Mouse (Mus musculus) brain, embryonic 14.5 days (tissue): ENCODE results near the gene Card10.

Experiments
- CTCF ChIP-seq: fragments of 200-500 bp; IDR thresholded peaks from 2 replicates; pipeline ENCODE4 v1.5.1; 2012; ENCODE audit warnings: inconsistent platforms, mild to moderate bottlenecking, moderate library complexity, borderline replicate concordance; ENCODE audit not compliant: insufficient read depth, insufficient read length; ENCODE audit errors: extremely low read depth
- POLR2A ChIP-seq: fragments of 200-500 bp; IDR thresholded peaks from 2 replicates; pipeline ENCODE4 v1.6.1; 2012; ENCODE audit warnings: mild to moderate bottlenecking, inconsistent platforms, borderline replicate concordance; ENCODE audit not compliant: poor library complexity, insufficient read depth, insufficient read length, severe bottlenecking; ENCODE audit errors: extremely low read depth

DNA sequence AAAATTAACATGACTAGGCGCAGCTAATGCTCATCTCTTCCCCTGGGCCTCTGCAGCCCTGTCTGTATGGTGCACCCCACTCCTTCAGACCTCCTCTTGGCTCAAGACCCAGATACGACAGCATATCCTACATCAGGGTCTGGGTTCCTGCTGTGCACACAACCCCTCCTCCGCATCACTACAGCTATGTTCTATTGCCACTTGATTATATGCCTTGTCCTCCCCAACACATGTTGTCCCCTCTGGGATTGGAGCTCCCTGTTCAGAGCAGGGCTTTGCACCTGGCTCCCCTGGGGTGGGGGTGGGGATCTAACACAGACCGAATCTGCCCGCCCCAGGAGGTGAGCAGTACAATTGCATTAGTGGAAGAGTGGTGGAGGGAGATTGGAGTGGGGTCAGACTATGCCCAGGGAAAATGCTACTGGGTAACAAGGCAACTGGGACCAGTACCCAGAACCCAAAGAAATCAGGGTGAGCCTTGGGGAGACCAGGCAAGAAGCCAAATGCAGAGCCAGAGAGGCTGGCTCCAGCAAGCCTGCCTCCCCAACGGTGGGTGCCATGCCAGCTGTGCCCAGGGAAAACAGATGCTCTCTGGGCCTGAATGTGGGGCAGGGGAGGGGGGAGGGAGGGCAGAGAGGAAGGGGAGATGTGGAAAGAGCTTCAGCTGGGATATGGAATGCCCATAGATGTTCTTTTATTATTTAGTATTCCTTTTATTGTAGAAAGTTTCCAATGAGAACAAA lies 52.1 kb downstream of the Card10 start:
- TF ChIP-seq CTCF: no peak
- no peak for TF ChIP-seq POLR2A
